Mouse (Mus musculus) A20 (cell line): ENCODE data around the gene Rsrc1.

ENCODE experiments used
- DNase-seq: peaks from one replicate; pipeline ENCODE4 v3.0.0-alpha.2; 2011; ENCODE audit warnings: low read depth, low spot score

Rsrc1 gene

DNA sequence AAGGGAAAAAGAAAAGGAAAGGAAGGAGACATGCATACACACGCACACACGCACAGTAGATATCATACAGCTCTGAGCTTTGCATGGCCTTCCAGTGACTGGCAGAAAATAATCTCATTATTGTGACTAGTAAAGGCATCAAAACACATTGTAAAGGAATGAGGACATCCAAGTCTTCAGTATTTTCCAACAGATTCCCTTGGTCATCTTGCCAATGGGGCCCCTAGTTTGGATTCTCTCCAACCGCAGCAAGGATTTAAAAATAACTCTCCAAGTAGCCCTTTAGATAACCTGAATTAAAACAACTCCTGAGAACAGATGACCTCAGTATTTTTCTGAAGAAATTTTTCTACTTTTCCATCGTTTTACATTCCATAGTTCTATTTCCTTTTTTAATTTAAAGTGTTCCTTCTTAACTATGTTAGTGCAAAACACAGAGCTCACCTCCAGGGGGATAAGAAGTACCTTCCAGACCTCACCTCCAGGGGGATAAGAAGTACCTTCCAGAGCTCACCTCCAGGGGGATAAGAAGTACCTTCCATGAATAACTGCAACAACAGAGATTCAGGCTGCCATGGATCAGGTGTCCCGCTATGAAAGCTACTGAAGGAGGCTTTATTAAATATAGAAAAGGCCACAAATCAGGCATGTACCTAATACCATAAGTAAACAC, 388.4 kb downstream of the Rsrc1 start:
- DNase-seq = no peak

DNA sequence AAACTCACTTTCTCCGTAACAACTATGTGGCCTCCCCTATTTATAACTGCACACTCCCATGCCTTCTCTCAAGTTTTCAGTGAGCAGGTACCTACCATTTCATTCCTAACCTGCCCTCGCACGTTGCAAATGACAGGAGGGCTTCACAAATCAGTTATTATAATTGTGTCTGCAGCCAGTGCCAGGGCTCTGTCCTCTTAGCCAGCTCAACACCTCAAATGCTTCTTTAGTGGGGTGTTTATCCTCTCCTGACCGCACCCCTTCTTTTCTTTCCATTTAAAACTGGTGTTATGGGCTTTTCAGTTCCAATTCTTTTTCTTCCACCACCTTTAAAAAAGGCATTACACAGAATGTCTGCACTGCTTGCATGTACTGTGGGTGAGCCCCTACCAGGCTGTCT, 391.0 kb downstream of the Rsrc1 start:
- no peak for DNase-seq

DNA sequence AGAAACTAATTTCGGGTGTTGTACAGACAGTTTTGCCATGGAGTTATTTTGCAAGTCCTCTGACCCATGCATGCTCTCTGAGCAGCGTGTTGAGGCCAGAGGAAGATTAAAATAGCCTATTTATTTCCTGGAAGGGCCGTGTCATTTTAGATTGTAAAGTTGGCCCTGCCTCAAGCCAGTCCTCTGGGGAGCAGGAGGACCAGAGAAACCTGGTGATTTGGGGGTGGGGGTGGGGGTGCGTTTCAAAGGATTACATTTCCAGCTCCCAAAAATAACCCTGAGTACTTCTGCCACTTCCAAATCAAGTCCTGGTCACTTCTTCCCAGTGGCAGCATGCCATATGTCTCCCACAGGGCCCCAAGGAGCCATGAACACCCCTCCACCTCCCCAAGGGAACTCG, 391.6 kb downstream of the Rsrc1 start:
- DNase-seq = no peak

DNA sequence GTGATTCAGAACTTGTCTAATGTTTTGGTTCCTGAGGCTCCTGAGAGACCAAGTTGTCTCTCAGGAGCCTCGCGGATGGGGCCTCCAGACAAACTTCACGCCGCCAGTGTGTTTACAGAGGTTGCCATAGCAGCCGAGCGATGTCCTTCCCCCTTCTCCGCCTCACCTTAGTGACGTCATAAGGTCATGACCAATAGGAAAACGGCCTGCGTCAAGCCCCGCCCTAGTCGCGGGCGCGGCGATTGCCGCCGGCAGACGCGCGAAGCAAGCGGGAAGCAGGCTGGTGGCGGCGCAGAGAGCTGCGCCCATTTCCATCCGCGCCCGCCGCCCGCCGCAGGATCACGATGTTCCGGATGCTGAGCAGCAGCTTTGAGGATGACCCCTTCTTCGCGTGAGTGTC, 392.7 kb downstream of the Rsrc1 start, which contains the start of gene Mlf1:
Gene Mlf1, plus strand, starts transcription at position 226 of the 400 bp plus-strand sequence.
- peak; percentile 96 for DNase-seq

DNA sequence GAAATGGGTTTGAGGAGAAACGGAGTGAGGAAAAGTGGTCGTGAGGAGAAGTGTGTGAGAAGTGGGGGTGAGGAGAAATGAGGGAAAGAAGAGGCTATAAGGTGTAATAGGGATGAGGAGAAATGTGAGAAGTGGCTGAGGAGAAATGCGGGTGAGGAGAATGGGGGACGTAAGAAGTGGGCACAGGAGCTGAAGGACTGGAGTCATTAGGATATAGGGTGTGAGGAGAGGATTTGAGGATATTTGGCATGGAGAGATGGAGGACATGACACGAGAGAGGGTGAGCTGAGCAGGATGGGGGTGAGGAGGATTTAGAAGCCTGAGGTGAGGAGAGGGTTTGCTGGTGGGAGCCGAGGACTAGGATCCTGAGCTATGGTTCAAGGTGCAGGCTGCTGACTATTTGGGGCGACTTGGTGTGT, 393.2 kb downstream of the Rsrc1 start:
- no peak for DNase-seq

DNA sequence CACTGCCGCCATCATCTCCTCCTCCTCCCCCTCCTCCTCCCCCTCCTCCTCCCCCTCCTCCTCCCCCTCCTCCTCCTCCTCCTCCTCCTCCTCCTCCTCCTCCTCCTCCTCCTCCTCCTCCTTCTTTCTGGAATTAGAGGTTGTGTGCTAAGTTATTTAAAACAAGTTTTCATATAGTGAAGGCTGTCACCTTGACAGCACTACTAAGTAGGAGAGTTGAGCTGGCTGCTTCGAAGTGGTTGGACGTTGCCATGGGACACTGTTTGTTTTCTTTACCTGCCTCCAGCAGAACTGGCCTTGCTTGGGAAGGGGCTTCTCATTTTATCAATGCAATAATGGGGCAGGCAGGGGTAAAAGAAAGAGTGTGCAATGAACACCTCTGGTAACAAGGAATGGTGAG, 393.9 kb downstream of the Rsrc1 start, which contains the start of gene Gm17402:
Gene Gm17402, minus strand, starts transcription at position 101 of the 400 bp plus-strand sequence.
- no peak for DNase-seq

DNA sequence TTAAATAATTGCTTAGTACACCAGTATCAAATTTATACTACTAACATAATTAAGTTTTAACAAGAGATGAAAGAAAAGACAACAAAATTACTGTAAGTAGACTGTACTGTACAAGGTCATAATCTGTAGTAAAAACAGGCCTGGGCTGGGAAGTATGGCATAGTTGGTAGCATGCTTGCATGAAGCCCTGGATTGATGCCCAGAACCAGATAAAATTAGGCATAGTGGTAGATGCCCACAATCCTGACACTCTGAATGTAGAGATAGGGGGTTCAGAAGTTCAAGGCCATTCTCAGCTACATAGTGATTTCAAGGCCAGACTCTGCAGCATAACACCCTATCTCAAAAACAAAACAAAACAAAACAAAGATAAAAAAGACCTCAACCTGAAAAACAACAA, 397.0 kb downstream of the Rsrc1 start:
- DNase-seq = no peak
